Mouse (Mus musculus) heart, postnatal 4 days (tissue): Measurements from ENCODE around the gene Ppm1a. TPM values are rescaled to one million over a fixed set of nuclear protein-coding genes. Genes with fewer than 3 reads are reported as not detected.

Experiments used
- DNase-seq: peaks from one replicate; pipeline ENCODE4 v3.0.0; 2021
- total RNA-seq, 2 experiments: library from RNA; stranded (reverse); gene quantifications; 2 replicates each; pipeline ENCODE4 v1.2.3; 2021

Gene Ppm1a
- 100 to 1,000 TPM; 212 to 232 TPM for total RNA-seq

DNA sequence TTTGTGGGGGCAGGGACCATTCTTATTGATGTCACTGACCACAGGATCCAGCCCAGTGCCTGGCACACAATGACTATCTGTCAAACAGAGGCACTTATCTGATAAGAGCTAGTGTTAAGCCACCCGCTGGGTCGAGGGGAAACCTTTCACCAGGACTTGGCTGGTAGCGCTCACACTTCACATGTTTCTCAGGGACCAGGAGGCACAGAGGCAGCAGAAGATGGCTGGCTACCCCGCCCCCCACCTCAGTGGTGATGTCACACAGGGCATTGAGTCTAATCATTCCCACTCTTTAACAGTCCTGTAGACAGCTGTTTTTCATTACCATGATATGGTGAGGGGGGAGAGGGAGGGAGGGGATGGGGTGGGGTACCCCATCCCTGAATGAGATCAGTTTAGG lies at the start of gene Ppm1a:
Gene Ppm1a (plus strand): TSS at position 370 of the 400 bp plus-strand sequence.
- DNase-seq: peak; percentile 21

DNA sequence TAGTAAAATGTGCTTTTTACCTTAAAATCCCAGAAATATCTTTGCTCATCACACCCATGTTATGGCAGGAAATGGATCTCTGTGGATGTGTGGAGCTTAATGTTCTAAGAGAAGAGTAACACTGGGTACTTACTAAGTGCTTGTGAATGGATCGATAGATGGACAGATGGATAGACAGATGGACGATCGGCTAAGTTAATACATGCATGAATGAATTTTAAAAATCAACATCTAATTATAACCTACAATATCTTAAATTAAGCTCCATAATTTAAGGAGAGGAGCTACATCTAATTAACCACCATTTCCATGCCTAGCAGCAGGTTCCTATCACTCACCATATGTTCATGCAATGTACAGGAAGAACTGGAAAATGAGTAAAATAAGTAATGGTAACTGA lies 47.3 kb upstream of the Ppm1a start:
- no peak for DNase-seq

DNA sequence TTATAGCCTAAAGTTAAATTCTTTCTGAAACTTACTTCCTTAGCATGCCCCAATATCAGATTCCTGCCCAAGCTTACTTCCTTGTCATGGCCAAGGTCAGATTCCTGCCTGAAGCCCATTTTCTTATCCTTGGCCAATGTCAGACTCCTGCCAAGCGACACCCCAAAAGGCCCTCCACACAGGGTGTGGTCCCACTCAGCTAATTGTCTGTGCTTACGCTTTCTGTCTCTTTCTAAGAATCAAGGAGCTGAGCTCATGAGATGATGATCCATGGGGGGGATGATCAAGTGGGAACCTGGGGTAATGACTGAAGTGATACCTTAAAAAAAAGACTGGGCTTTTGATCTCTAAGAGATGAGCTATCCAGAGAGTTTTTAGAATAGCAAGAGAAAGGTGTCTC lies 42.4 kb upstream of the Ppm1a start:
- DNase-seq: no peak

DNA sequence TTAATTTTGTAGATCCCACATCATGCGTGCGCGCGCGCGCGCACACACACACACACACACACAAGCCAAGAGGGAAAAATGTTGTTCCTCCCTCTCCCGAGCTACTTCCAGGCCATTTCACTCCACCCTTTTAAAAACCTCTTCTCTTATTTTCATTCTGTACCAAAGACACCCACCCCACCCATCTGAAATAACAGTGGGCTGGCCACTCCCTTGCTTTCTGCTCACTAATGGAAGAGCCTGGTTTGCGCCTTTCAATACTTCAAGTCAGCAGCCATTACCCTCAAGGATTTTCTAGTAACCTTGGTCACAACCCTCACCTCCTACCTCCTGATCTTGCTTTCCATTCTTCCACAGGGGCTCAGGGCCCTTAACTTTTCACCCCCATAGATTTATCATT lies 41.4 kb upstream of the Ppm1a start:
- DNase-seq: no peak

DNA sequence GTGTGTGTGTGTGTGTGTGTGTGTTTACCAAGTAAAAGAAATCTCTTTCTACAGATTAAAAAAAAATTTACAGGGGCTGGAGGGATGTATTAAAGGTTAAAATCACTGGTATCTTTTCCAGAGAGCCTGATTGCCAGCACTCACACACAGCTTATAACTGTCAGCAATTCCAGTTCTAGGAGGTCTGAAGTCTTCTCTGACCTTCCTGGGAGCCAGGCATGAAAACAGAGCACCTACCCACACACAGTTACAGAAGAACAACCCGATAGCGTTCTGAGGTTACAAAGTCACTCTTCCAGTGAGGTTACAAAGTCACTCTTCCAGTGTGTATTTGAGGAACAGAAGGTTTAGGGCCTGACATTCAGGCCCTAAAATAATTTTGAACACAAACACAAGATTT lies 38.2 kb upstream of the Ppm1a start:
- no peak for DNase-seq

DNA sequence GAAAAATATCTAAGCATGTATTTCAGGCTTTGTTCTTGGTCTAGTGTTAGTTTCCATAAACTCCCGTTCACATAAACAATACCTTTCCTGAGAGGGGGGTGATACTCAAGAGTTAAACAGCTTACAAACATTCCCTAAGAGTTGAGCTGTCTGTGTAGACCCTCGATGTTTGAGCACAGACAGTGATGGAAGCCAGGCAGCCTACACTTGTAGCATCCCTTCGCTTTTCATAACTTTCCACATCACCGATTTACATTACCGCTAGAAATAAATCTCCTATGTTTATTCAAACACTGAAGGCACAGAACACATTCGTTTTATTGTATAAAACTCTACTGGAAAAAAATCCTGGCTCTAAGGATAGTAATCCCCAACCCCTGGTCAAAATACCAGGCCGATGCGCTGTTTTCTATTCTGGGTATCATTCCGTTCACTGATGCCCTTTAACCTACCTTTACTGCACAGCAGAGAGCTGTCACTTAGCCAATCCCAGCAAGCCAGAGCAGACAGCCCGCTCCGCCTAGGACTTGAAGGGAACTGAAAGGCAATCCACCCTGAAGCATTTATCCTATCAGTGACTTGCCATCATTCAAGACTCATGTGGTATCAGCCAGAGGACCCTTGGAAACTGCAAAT lies 37.7 kb upstream of the Ppm1a start:
- peak; percentile 69 for DNase-seq

DNA sequence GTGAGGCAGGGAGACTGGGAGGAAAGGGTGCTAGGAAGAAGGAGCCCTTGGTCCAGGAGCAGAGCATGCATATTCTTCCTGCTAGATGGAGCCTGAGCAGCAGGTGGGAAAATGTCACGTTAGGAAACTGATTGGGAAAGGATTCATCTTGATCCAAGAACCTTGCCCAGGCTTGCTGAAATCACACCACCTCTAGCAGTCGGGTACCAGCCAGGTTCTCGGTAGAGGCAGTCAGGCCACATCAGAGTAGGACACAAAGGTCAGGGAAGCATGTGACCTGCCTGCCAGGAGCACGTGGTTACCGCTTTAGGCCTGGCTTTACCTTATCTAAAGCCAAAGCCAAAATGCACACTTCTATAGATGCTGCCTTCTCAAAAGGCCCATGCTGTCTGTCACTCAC lies 35.5 kb upstream of the Ppm1a start:
- no peak for DNase-seq

DNA sequence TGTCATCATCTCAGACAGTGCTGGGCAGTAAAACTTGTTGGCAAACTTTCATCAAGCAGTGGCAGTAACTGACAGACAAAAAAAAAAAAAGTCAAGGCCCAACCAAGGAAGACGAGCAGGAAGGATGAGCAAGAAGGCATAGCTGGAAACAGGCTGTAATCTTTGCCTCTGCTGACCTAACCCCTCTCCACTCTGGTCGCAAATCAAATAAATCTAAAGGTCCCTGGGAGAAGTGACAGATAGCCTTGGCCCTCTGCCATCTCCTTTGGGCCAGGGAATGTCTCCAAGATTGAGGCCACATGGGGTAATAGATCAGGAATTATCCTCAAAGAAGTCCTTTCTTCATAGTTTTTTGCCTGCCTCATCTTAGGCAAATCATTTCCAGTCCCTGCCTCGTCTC lies 33.3 kb upstream of the Ppm1a start:
- DNase-seq: no peak

DNA sequence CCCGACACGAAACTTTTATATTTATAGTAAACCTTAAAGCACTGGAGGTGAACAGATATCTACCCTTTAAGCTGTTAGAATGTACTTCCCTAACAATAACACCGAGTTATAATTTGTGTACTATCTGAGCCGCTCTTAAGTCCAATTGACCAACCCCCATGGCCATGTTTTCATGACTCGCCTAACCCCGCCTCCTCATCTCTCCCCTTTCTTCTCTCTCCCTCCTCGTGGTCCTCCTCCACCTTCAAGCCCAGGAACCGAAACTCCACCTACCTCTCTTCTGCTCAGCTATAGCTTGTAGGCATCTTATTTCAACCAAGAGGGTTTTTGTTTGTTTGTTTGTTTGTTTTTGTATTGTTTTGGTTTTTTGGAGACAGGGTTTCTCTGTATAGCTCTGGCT lies 30.2 kb upstream of the Ppm1a start:
- no peak for DNase-seq

DNA sequence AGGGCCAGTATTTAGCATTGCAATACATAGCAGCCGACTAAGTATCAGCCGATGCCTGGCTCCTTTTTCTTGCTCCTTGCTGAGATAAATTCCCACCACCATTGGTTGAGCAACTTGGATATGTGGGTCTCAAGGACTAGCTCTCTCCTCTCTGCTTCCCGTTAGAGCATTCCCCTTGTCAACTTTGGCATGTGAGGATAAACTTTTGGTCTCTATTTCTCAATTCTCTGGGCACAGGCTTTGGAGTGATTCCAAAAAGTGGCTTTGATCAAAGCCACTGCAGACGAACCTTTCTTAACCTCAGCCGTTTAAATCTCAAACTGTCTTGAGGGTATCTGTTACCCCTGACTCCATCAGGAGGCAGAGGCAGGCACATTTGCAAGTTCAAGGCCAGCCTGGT lies 29.6 kb upstream of the Ppm1a start:
- DNase-seq: no peak

DNA sequence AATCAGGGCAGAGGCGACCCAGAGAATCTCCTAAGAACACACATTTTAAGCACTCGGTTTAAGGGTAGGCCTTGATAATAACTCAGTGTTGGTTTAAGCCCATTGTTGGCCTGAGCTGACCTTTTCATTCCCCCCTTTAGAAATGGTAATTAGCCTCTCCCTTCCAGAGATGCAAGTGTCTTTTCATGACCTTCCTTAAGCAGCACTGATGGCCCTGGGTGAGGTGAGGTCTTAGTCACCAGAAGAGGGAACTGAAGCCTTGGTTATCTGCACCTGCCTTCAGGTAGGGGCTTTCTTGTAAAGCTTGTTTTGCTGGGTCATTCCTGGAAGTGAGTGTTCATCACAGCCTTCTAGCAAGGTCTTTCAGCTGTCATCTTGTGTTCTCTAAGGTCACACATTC lies 23.1 kb upstream of the Ppm1a start:
- no peak for DNase-seq

DNA sequence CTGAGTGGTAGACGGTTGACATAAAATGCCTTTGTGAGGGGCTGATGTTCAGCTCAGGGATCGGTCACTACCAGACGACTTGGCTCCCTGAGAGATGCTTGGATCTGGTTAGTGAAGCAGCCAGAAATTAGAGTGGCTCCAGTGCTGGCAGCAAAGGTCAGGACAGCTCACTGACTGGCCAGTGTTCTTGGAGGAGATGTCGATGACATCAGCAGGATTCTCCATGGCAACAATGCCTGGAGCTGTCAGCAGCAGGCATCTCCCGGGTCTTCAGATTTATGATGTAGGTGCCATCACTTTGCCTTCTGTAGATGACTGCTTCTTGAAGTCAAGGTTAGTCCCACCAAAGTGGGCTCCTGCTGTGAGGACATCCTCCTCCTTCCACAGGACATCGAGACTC lies 16.1 kb upstream of the Ppm1a start:
- no peak for DNase-seq

DNA sequence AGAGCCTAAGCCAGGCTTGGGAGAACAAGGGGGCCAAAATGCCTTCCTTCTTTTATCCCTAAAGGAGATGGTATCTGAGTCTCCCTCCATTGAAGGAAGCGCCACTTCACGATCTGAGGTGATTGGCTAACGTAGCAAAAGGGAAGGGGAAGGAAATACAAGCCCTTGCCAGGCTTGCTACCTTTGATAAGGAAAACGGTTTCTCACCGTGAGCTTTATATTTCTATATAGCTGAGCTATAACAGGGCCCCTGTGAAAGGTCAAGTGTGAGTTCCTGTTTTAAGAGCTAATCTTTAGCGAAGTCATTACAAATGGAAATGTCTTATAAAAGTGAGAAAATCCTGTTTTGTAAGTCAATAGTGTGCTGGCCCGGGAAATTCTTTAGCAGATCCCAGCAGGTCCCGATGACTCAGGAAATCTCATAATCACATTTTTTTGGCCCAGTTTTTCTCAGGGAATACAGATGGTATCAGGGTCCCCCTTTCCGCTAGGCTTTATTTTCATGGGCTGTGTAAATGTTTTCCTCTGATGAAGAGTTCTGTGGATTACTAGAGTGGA lies 12.4 kb upstream of the Ppm1a start:
- no peak for DNase-seq

DNA sequence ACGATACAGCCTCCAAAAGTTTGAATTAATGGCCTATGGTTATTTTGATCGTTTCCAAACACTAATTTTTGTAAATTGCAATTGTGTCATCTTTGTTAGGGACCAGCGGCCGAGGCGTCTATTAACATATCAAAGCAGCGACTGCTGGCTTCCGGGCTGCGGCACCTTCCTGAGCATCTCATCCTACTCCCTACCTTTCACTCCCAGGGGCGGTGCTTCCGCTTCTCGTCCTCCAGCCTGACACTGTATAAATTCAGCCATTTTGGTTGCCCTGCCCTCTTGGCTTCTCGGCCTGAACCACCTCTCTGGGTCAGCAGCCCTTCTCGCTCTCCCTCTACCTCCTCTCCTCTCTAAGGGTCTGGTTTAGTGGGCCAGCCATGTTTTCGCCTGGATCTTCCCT lies 11.8 kb upstream of the Ppm1a start:
- no peak for DNase-seq

DNA sequence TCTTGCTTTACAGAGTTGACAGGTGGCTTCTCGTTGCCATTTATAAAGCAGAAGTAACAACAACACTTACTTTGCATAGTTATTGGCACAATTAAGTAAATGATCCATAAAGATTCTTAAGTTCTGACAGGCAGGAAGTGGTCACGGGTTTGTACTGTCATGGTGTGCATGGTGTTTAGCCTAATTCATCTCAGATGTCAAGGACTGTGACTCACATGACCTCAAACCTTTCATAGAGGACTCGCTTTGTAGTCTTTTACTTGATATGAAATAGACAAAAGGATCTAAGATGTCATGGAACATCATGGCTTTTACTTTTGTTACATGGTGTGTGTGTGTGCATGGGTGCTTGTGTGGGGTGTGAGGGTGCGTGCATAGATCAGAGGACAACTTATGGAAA lies 8.9 kb upstream of the Ppm1a start:
- DNase-seq: no peak

DNA sequence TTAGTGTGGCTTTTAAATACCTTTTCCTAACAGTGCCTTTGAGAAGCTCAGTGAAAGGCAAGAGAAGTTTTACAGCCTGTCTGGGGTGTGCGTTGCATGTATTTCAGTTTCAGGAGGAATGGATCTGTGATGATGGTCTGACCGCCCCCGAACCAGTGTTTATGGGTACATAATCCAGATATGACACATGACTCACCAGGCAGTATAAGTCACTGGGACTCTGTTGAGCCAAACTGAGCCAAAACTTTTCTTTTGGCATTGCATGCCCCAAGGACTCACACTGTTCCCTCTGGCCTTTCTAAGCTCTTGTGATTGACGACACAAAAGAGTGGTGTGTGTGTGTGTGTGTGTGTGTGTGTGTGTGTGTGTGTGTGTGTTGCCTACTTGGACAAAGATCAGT lies 8.4 kb upstream of the Ppm1a start:
- no peak for DNase-seq

DNA sequence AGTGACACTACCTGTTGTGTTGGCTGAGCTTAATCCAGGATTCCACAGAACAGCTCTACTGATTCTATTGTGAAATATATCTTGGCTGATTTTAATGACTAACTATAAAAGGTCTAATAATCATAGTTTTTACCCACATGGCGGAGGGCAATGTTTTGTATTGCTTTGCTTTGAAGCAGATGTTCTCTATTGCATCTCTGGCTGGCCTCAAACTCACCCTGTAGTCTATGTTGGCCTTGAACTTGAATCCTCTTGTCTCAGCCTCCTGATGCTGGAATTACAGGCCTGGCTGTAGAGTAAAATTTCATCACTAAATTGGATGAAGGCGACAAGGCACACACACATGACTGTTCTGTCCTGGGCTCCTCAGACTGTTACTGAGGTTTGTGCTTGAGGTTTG lies 7.8 kb upstream of the Ppm1a start:
- DNase-seq: no peak

DNA sequence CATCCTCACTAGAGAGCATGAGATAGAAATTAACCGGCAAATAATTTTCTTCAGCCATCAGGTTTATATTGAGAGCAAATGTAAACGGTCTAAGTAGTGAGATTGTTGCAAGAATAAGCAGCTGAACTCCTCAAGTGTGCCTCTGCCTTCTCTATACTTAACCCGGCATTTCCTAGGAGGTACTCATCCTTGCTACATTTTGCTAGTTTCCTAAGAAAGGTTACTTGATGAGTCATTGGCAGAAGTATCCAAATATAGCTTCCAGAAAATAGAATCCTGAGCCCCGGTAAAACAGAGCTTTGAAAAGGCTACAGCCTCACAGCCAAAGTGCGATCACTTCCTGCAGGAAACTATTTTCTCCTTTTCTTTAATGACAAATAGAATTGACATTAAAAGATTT lies 7.2 kb upstream of the Ppm1a start:
- DNase-seq: no peak

DNA sequence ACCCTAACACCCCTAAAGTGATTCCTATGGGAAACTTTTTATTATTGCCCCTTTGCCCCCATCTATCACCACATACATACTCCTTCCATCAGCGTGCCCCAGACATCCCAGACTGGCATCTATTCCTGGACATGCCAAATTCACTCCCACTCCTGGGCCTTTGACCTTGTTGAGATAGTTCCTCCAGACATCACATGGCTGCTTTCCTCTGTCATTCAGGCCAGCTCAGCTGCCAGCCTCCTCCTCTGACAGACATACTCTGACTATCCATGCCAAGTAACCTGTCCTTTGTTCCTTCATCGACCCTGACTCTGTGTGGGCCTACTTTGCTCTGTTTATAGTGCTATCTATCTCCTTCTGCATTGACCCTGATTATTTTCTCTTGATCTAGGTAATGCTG lies 6.6 kb upstream of the Ppm1a start:
- peak; percentile 38 for DNase-seq

DNA sequence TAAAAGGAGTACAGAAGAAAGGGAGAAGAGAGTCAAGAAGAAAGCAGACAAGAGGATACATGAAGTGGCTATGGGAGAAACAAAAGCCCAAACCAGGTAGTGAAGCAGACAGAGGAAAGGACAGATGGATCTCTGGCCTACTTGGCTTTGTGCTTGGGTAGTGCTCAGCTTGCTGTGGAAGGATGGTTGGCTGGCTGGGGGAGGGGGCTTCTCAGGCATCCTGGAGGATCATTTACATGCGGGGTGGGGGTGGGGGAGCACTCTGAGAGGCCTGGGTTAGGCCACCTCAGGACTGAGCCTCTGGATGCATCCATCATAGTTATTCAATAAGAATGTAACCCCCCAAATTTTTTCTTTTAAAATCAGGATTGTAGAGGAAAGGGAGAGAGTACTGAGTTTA lies 341 bp downstream of the Ppm1a start:
- no peak for DNase-seq

DNA sequence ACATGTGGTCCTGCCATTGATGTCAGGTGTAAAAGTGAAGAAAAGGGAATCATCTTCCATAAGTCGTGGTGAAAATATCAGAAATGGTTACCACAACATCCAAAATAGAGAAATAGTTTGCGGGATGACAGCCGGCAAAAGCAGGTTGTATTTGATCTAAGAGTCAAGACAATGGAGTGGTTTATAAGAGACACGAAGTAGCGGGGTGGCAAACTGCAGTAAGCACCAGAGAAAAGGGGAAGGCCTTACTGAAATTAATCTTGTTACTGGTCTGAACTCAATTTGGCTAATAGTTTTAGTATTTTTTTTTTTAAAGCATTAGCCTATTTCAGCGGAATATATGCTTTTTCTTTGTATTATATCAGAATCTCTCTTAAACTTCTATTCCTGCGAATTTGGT lies 2.7 kb downstream of the Ppm1a start:
- no peak for DNase-seq

DNA sequence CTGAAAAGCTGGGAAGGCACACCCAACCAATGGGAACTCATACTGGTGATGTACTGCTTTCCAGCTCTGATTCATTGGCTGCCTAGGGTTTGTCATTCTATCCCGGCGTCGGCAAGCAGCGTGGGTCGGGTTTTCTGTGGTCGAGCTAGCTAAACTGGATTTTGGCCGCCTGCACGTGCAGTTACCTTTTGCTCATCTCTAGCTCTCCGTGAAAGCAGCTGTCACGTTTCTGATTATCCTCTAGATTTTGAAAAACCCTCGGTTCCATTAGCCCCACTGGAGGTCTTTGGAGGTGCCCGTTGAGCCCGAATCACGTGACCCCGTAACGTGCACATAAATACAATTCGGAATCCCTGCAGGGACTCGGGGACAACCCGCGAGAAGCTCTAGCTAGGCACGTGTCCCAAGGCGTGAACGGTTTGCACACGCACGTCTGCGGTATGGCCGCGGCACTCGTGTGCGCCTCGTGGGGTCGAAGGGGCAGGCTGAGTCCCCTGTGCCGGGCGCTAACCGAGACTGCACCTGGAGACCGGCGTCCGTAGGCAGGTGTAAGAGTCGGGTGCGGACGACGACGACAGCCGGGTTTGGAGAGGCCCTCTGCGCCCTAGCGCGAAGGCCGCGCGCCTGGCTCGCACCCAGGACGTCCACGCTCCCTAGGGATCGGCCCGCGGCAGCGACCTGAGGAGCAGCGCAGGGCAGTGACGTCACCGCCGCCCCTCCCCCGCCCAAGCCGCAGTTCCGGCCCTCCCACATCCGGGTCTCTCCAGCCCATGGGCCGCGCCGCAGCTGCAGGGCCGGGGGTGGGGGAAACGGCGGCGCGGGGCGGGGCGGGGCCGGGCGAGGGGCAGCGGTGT lies 3.3 kb downstream of the Ppm1a start:
- peak; percentile 97 for DNase-seq

DNA sequence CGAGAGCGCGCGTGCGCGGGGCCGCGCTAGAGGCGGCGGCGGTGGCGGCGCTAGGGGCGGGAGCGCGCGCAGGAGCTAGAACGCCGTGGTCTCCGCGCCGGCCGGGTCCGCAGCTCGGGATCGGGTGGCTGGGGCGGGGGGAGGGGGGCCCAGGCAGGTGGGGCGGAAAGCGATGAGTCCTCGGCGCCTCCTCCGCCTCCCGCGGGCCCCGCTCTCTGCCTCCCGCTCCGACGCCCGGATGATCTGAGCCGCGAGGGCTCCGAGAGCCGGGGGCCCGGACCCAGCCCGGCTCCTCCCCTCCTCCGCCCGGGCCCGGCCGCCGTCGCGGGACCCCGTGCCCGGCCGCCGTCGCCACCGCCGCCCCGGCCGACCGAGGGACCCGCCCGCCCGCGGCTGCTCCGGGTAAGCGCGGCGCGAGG lies 4.0 kb downstream of the Ppm1a start:
- no peak for DNase-seq

DNA sequence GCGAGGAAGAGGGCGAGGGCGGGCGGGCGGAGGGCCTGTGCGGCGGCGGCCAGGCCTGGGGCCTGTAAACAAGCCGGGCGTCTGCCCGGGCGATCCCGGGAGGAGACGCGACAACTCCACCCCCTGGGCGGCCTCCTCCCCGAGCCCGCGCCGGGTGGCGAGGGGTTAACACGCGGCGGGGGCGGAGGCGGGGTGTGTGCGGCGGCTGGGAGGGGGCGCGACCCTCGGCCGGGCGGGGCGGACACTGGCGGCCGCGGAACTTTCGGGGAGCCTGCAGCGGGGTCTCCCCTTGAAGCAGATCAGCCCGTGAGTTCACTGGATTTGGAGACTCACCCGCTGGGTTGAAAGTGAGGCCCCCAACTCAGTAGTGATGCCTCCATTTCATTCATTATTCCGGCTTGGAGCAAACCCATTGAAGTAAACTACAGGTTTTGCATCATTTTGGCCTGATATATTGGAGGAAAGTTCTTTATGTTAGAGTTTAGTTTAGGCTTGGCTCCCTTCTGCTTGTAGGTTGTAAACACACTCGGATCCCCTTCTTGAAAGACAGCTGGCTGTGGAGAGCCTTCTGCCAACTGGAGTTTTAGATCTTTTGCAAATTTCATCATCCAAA lies 4.5 kb downstream of the Ppm1a start:
- peak; percentile 79 for DNase-seq
